Mouse (Mus musculus): ENCODE data around the gene Frmd4b. TPM values are rescaled to one million over a fixed set of nuclear protein-coding genes. Genes with fewer than 3 reads are reported as not detected.

Frmd4b gene
- total and polyA plus RNA-seq, 3 experiments: 0.44 to 2.9 TPM; not detected in 1

DNA sequence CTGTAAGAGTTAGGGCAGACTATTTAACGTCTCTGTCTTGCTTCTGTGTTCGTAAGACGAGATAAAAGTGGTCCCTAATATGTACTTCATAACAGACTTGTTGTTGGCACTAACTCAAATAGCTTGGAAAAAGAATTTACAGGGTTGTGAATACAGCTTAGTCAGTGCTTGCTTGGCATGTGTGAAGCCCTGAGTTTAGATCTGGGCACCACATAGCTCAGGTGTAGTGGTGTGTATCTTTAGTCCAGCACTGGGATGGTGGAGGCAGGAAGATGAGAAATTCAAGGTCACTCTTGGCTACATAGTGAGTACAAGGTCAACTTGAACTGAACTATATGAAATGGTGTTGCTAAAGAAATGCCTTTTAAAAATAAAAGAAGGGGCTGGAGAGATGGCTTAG is 320.2 kb downstream of the Frmd4b start:
- ATAC-seq (ENCODE audit: extremely low read depth, insufficient number of reproducible peaks, low FRiP score, poor library complexity, severe bottlenecking) (no peak), DNase-seq (ENCODE audit: low spot score) (no peak)
- H3K36me3 ChIP-seq (replicated peaks): no peaks in the 10 kb centered on the region
- no peak overlapping the region for H3K4me3 ChIP-seq (ENCODE audit: low read depth, low read length)
- no peak for TF ChIP-seq GATA1 (IDR thresholded peaks at IDR 0.05; ENCODE audit: borderline replicate concordance, low read length)
- TF ChIP-seq GATA2 (IDR thresholded peaks at IDR 0.05; ENCODE audit: borderline replicate concordance, low read depth, low read length): no peak
- H3K27me3 ChIP-seq (ENCODE audit: insufficient read depth, low read length): no peaks in the 10 kb centered on the region
- H3K9me3 ChIP-seq (replicated peaks): peaks cover 26% of the 10 kb centered on the region
- H3K4me1 ChIP-seq (ENCODE audit: insufficient read depth, low read depth, low read length): no peaks in the 10 kb centered on the region

DNA sequence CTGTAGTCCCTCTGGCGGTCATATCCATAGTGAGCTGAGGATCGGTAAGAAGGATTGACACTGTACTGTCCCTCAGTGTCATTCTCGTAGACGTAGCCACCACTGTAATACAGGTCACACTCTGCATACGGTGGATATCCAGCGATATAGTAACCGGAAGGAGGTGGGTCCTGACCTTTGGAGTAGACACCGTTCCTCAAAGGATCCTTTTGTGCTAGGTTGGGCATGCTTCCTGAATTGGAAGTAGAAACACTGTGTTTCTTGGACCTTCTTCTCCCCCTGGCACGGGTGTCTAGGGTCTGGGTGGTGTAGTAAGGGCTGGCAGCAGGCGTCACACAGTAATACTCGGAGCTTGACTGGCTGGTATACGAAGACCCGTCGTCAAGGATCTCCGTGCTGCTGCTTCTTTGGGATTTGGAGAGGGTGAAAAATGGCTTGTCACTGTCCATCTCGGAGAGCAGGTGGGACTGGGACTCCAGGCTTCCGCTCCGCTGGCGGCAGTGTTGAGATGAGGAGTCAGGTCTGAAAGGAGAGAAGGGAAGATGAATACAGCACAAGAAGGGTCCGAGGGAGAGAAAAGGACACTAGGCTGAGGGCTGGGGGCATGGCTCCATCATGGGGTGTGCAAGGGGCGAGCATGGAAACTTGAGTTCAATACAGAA is 321.3 kb downstream of the Frmd4b start:
- DNase-seq (ENCODE audit: low spot score) (no peak), ATAC-seq (ENCODE audit: extremely low read depth, insufficient number of reproducible peaks, low FRiP score, poor library complexity, severe bottlenecking) (no peak)
- H3K36me3 ChIP-seq (replicated peaks): no peaks in the 10 kb centered on the region
- no peak overlapping the region for H3K4me3 ChIP-seq (ENCODE audit: low read depth, low read length)
- H3K27me3 ChIP-seq (ENCODE audit: insufficient read depth, low read length): no peaks in the 10 kb centered on the region
- no peak for TF ChIP-seq GATA1 (IDR thresholded peaks at IDR 0.05; ENCODE audit: borderline replicate concordance, low read length)
- no peak for TF ChIP-seq TAL1 (conservative IDR thresholded peaks at IDR 0.05; ENCODE audit: low read depth, low read length)
- TF ChIP-seq GATA2 (IDR thresholded peaks at IDR 0.05; ENCODE audit: borderline replicate concordance, low read depth, low read length): no peak
- TF ChIP-seq CTCF (IDR thresholded peaks at IDR 0.05; ENCODE audit: low read depth, low read length): no peak
- no peak for TF ChIP-seq POLR2AphosphoS5 (IDR thresholded peaks at IDR 0.05; ENCODE audit: insufficient replicate concordance, low read depth, low read length)
- H3K9me3 ChIP-seq (replicated peaks): peaks cover 35% of the 10 kb centered on the region
- H3K4me1 ChIP-seq (ENCODE audit: insufficient read depth, low read depth, low read length): no peaks in the 10 kb centered on the region

DNA sequence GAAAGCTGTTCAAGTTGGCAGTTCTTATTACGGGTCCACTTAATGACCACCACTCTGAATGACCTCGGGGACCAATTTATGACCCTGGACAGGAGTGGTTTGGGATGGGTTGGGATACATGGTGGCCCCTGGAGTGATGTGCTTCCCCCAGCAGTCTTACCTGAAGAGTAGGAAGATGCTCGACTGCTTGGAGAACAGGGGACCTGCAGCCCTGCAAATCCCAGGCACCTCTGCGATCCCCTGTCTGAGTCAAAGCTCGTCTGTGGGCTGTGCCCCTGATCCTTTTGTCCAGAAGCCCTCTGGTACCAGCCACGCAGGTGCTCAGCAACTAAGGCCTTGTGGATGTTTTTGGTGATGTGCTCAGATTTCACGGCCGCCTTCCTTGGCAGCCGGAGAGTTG is 321.9 kb downstream of the Frmd4b start:
- no peak for ATAC-seq (ENCODE audit: extremely low read depth, insufficient number of reproducible peaks, low FRiP score, poor library complexity, severe bottlenecking)
- no peak overlapping the region for H3K4me3 ChIP-seq (ENCODE audit: low read depth, low read length)
- peaks cover 35% of the 10 kb centered on the region for H3K9me3 ChIP-seq (replicated peaks)
- no peaks in the 10 kb centered on the region for H3K36me3 ChIP-seq (replicated peaks)
- no peaks in the 10 kb centered on the region for H3K27me3 ChIP-seq (ENCODE audit: insufficient read depth, low read length)
- H3K4me1 ChIP-seq (ENCODE audit: insufficient read depth, low read depth, low read length): no peaks in the 10 kb centered on the region
- no peak for DNase-seq (ENCODE audit: low spot score)
- no peak for TF ChIP-seq TAL1 (conservative IDR thresholded peaks at IDR 0.05; ENCODE audit: low read depth, low read length)
- no peak for TF ChIP-seq POLR2AphosphoS5 (IDR thresholded peaks at IDR 0.05; ENCODE audit: insufficient replicate concordance, low read depth, low read length)
- no peak for TF ChIP-seq GATA1 (IDR thresholded peaks at IDR 0.05; ENCODE audit: borderline replicate concordance, low read length)
- TF ChIP-seq CTCF (IDR thresholded peaks at IDR 0.05; ENCODE audit: low read depth, low read length): no peak
- TF ChIP-seq GATA2 (IDR thresholded peaks at IDR 0.05; ENCODE audit: borderline replicate concordance, low read depth, low read length): no peak

DNA sequence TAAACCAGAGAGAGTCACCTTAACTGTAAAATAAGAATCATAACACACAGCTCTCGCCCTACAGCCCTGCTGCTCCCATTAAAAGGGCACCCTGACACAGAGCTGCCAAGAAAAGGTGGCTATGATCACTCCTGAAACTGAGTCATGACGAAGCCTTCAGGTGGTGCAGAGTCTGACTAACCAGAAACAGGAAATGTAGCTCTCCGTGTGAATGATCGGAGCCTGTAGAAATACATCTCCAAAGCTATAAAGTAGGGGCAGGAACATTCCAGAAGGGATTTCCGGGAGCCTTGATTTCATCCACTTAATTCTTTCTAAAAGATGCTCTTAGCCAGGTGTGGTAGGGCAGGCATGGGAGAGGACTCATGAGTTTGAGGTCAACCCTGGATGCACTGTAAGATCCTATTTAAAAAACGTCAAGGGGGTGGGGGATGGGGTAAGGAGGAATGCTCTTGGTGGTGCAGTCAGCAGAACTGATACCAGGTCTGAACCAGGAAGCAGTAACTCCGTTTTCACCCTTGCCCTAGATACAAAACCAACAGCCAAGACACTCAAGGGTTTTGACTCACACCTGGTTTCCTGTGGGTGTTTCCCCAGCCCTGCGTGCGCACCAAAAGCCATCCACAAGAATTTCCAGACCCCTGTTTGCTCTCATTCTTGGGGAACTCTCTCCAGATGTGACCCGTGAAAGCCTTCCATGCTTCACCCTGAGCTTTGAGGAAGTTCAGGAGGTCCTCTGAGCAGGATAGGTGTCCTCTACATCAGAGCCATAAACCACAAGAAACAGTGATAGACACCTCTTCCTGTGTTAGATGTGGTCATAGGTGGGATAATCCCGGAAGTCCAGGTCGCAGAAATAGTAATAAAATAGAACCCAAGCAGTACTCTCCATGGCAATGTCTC is 323.4 kb downstream of the Frmd4b start:
- no peak for ATAC-seq (ENCODE audit: extremely low read depth, insufficient number of reproducible peaks, low FRiP score, poor library complexity, severe bottlenecking)
- Histone ChIP-seq H3K36me3 (replicated peaks) (no peaks in the 10 kb centered on the region), H3K4me3 (ENCODE audit: low read depth, low read length) (no peak overlapping the region), H3K9me3 (replicated peaks) (peaks cover 33% of the 10 kb centered on the region), H3K4me1 (ENCODE audit: insufficient read depth, low read depth, low read length) (no peaks in the 10 kb centered on the region), H3K27me3 (ENCODE audit: insufficient read depth, low read length) (no peaks in the 10 kb centered on the region)
- DNase-seq (ENCODE audit: low spot score): no peak
- no peak for TF ChIP-seq POLR2AphosphoS5 (IDR thresholded peaks at IDR 0.05; ENCODE audit: insufficient replicate concordance, low read depth, low read length)
- TF ChIP-seq TAL1 (conservative IDR thresholded peaks at IDR 0.05; ENCODE audit: low read depth, low read length): no peak
- no peak for TF ChIP-seq CTCF (IDR thresholded peaks at IDR 0.05; ENCODE audit: low read depth, low read length)
- TF ChIP-seq GATA2 (IDR thresholded peaks at IDR 0.05; ENCODE audit: borderline replicate concordance, low read depth, low read length): no peak
- TF ChIP-seq GATA1 (IDR thresholded peaks at IDR 0.05; ENCODE audit: borderline replicate concordance, low read length): no peak

DNA sequence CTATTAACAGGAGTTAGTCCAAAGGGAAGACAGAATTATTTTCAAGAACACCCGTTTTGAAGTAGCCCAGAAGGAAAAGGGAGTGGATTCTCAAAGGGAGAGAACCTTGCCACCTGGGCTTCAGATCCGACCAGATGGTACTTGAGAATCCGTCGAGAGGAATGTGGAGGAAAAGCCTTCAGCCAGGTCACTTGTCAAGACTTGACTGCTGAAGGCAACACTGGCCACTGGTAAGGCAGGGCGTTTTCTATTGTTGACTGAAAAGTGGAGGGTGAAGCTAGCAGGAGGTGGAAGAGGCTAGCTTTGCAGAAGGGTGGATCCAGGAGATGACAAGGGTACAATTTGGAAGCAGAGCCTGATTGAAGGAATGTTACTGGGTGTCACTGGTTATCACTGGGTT is 324.4 kb downstream of the Frmd4b start:
- DNase-seq (ENCODE audit: low spot score) (no peak), ATAC-seq (ENCODE audit: extremely low read depth, insufficient number of reproducible peaks, low FRiP score, poor library complexity, severe bottlenecking) (no peak)
- TF ChIP-seq CTCF (IDR thresholded peaks at IDR 0.05; ENCODE audit: low read depth, low read length) (no peak), POLR2AphosphoS5 (IDR thresholded peaks at IDR 0.05; ENCODE audit: insufficient replicate concordance, low read depth, low read length) (no peak), TAL1 (conservative IDR thresholded peaks at IDR 0.05; ENCODE audit: low read depth, low read length) (no peak), GATA1 (IDR thresholded peaks at IDR 0.05; ENCODE audit: borderline replicate concordance, low read length) (no peak), GATA2 (IDR thresholded peaks at IDR 0.05; ENCODE audit: borderline replicate concordance, low read depth, low read length) (no peak)
- Histone ChIP-seq H3K4me3 (ENCODE audit: low read depth, low read length) (no peak overlapping the region), H3K9me3 (replicated peaks) (peaks cover 33% of the 10 kb centered on the region), H3K27me3 (ENCODE audit: insufficient read depth, low read length) (no peaks in the 10 kb centered on the region), H3K4me1 (ENCODE audit: insufficient read depth, low read depth, low read length) (no peaks in the 10 kb centered on the region), H3K36me3 (replicated peaks) (no peaks in the 10 kb centered on the region)

DNA sequence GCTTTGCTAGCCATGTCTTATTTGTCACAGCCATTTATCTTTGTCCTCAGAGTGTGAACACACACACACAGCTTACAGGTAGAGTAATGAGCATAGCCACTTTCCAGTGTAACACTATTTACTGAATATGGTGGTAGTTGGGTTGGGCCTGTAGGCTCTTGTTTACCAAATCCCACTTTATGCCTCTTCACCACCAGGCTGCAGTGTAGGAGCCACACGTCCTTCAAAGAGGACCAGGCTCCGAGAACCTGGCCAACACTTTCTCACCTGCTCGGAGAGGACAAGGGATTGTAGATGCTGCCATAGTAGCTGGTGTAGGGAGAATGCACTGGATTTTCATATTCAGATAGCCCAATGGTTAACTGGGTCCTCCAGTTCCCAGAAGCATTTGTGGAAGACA is 325.2 kb downstream of the Frmd4b start:
- H3K4me3 ChIP-seq (ENCODE audit: low read depth, low read length): no peak overlapping the region
- H3K4me1 ChIP-seq (ENCODE audit: insufficient read depth, low read depth, low read length): no peaks in the 10 kb centered on the region
- ATAC-seq (ENCODE audit: extremely low read depth, insufficient number of reproducible peaks, low FRiP score, poor library complexity, severe bottlenecking) (no peak), DNase-seq (ENCODE audit: low spot score) (no peak)
- H3K36me3 ChIP-seq (replicated peaks): no peaks in the 10 kb centered on the region
- H3K27me3 ChIP-seq (ENCODE audit: insufficient read depth, low read length): no peaks in the 10 kb centered on the region
- peaks cover 31% of the 10 kb centered on the region for H3K9me3 ChIP-seq (replicated peaks)
- TF ChIP-seq GATA1 (IDR thresholded peaks at IDR 0.05; ENCODE audit: borderline replicate concordance, low read length) (no peak), GATA2 (IDR thresholded peaks at IDR 0.05; ENCODE audit: borderline replicate concordance, low read depth, low read length) (no peak), CTCF (IDR thresholded peaks at IDR 0.05; ENCODE audit: low read depth, low read length) (no peak), TAL1 (conservative IDR thresholded peaks at IDR 0.05; ENCODE audit: low read depth, low read length) (no peak), POLR2AphosphoS5 (IDR thresholded peaks at IDR 0.05; ENCODE audit: insufficient replicate concordance, low read depth, low read length) (no peak)
